Mouse (Mus musculus) MEL-GATA-1-ER (cell line): ENCODE measurements around the gene Arntl.
A peak's percentile ranks its signal among the peaks of the same experiment; 100 is the strongest.

Source experiments
- DNase-seq: peaks from one replicate; pipeline ENCODE4 v3.0.0-alpha.2; 2012; ENCODE audit warnings: low read depth; ENCODE audit errors: extremely low read depth

Arntl gene

DNA sequence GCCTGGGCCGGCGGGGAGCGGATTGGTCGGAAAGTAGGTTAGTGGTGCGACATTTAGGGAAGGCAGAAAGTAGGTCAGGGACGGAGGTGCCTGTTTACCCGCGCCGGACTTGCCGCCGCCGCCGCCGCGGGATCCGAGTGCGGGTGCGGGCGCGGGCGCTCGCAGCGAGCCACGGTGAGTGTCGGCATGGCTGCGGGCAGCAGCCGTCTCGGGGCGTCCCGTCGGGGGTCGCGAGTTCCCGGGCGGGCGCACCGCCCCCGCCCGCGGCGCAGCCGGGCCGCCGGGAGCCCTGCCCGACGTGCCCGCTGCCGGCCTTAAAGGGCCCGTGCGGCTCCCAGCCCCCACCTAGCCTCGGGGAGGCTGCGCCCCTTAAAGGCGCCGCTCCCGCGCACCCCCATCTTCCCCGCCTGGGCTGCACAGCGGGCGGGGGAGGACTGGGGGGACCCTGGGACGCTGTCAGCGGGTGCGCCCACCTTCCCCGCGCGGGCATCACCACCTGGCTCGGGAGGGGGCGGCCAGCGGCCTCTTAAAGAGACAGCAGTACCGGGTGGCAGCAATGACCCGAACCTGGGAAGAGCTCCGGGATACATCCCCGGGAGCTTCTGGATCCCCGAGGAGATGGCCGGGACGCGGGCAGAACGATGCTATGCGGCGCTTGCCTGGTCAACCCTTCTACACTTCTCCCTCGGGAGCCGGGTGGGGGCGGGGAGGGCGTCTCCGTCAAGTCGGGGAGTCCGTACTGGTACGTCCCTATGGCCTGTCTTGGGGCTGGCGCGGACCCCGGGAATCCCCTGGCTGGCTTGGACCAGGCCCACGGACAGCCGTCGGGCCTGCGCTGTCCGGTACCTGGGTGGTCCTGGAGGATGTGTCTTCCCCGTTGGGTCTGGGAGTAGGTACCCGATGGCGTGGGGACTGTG lies 464 bp downstream of the Arntl start:
- DNase-seq: no peak

GRCm38 (mm10) chr7:113208388-113208753 lies 1.1 kb downstream of the Arntl start:
- DNase-seq: no peak

GRCm38 (mm10) chr7:113210441-113210840 lies 3.2 kb downstream of the Arntl start:
- DNase-seq: no peak

- DNase-seq: no peak
Observed at GRCm38 (mm10) chr7:113214245-113215169, 7.2 kb downstream of the Arntl start.

GRCm38 (mm10) chr7:113216152-113216551 lies 8.9 kb downstream of the Arntl start:
- no peak for DNase-seq

- DNase-seq: no peak
Observed at GRCm38 (mm10) chr7:113219416-113219815, 12.2 kb downstream of the Arntl start.

DNA sequence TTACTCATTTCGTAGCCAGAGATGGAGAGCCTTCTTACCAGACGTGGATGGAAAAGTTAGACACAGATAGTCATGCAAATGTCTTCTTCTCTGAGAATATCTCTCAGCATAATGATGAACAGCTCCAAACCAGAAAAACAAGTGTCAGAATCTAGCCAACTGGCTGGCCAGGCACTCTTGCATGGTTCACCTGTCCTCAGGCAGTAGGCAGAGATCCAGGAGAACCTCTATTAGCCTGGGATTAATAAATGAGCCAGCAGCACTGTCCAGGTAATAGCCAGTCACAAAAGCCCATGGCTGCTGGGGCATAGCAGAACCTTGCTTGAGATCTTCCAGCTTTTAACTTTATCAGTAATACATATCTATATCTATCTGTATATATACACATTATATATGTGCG lies 12.6 kb downstream of the Arntl start:
- DNase-seq: no peak

- DNase-seq: no peak
Observed at GRCm38 (mm10) chr7:113220691-113221238, 13.5 kb downstream of the Arntl start.

- no peak for DNase-seq
Observed at GRCm38 (mm10) chr7:113222821-113223220, 15.6 kb downstream of the Arntl start.

GRCm38 (mm10) chr7:113224620-113225019 lies 17.4 kb downstream of the Arntl start:
- DNase-seq: no peak

GRCm38 (mm10) chr7:113228498-113228897 lies 21.2 kb downstream of the Arntl start:
- DNase-seq: no peak

DNA sequence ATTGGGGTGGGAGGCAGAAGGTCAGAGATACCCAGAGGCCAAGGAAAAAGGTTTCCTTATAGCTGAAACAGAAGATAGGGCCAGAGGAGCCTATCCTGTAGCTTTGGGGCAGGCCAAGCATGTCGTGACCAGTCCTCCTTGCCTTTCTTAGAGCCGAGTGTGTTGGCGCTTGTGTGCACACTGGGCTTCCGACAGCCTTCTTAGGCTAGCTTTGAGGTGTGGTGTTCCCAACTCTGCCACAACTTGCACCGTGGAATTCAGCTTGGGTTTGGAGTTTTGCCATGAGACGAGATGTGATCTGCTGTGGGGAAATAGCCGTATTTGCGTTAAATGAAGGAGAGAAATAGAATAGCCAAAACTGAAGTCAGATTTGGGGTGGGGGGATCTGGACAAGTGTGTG lies 28.9 kb downstream of the Arntl start:
- no peak for DNase-seq

DNA sequence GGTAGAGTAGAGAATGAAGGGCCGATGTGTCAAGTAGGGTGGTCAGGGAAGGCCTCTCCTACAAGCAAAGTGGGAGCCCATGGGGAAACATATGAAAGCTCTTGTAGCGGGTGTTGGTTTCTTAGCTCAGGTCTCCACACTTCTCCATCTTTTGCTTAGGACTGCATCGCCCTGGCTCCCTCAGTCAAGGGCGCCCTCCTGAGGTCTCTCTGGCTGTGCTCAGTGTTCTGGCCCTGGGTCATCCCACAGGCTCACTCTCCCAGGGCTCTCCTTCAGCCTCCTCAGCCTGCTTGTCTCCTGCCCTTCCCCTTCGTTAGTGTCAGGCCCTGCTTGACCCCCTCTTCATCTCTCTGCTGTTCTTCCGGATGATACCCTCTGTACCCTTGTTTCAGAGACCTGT lies 31.1 kb downstream of the Arntl start:
- DNase-seq: no peak

DNA sequence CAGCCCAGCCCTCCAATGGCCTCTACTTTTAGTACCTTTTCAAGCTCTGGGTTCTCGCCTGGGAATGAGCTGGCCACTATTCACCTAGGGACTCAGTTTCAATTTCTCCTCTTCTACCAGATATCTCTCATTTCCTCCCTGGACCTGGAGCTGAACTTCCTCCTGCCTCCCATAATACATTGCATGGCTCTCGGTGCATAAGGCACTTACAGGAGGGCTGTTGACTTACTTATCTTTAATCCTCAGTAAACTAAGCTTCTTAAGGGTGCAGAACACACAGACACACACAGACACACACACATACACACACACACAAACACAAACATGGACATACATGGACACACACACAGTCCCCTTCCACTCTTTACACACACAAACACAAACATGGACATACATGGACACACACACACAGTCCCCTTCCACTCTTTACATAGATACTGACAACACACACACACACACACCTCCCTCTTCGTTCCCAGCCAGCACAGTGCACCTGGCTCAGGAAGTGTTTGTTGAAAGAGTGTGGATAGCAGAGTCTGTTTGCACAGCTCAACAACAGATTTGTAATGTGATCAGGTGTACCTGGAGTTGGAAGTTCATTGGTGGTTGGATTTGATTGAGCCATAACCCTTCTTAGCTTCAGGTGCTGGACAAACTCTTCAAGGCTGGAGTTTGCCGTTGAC lies 32.3 kb downstream of the Arntl start:
- no peak for DNase-seq

DNA sequence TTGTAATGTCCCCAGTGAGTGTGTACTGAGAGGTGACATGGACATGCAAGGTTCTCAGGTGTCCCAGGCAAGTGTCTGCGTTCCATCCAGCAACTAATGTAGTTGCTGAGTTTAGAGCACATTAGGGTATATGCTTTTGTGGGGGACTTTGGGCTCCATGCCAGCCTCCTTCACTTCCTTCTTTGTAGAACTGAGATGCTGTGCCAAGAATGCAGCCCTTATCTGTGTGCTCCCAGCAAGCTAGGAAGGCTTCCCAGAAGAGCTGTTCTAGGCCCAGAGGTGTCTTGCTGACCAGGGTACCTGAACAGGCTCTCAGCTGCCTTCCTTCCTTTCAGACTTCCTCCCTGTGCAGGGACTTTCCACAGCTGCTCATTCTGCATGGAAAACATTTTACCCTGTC lies 33.2 kb downstream of the Arntl start:
- DNase-seq: peak; percentile 92

DNA sequence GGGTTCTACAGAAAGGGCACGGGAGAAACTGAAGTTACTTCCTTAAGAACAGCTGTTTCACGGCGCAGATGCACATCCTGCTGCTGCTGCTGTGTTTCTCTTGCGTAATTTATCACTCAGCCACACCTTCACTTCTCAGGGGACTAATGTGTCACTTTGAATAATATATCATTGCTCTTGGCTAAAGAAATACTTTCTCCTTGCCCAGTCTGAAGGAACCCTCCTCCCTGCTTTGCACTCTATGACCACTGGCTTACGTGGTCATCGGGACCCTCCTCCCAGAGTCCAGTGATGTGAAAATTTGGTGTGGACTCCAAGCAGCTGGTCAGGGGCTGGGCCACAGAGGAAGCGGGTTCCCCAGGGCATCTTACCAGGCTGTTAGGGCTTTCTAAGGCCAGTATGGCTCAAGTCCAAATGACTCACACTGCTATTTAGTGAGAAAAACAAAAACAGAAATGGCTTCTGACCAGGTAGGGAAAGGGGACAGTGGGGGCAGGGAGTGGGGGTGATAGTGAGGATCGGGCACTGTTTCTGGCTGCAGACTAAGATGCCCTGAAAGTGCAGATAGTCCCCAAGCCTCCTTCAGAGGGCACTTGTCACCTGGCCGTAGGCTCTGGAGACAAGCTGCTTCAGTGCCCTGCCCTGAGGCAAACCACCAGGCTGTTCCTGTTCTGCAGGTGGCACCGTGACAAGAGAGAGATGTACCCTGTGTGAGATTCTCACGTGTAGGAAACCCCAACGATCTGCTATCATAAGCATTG lies 34.8 kb downstream of the Arntl start:
- DNase-seq: no peak

DNA sequence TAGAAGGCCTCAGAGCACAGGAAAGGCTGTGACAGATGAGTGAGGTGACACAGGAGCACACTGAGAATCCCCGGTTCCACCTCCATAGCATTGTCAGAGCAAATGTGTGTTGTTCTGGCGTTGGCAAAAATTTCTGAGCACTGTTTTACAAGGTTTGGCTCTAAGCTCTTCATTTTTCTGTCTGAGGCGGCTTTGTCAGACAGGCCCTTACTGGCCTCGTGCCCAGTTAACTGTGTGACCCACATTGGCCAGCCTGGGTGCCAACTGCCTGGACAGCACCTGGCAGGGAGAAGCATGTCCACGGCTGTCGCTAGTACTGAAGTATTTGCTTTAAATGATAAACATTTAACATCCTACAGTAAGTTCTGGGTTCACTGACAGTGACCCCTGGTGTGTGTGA lies 35.4 kb downstream of the Arntl start:
- DNase-seq: no peak

GRCm38 (mm10) chr7:113245144-113245543 lies 37.9 kb downstream of the Arntl start:
- no peak for DNase-seq

GRCm38 (mm10) chr7:113246512-113246911 lies 39.2 kb downstream of the Arntl start:
- DNase-seq: no peak

DNA sequence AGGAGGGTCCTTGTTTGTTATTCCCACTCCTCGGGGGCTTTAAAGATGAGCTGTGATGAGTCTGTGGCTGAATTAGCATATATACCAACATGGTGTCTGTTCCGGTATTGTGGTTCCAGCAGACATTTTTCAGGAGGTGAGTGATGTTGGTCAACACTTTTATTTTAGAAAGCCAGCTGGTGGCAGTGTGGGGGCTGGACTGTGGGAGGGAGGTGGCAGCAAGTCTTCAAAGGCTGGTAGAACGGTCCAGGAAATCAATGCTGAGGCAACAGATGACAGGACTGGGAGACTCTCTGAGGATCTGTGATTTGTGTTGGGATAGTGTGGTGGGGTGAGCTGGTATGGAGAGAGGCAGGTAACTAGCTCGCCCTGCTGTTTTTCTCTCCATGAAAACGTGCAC lies 39.9 kb downstream of the Arntl start:
- DNase-seq: no peak
